Mouse (Mus musculus): ENCODE measurements around the gene Ppp6r3.

DNA sequence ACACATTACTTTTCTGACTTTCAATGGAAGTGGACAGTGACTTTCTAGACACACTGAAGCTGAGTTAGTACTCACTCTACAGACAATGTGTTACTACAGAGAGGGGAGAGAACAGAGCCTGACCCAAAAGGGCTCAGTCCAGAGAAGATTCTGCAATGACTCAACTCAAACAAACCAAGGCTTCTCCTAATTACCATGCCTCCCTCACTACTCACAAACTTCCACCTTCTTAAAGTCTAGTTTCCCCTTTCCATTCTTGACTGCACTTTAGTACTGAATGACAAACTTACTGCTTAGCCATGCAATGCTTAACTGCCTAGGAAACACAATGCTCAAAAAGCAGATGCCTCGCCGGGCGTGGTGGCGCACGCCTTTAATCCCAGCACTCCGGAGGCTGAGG is 37.9 kb downstream of the Ppp6r3 start:
- TF ChIP-seq CTCF (IDR thresholded peaks at IDR 0.05; ENCODE audit: low read depth) (no peak), EP300 (IDR thresholded peaks at IDR 0.05; ENCODE audit: low read depth) (no peak)

All from heart, postnatal 0 days (tissue).